Mouse (Mus musculus) hematopoietic stem cell, adult 5-6 weeks (primary cell): ENCODE results near the gene Camk2b. TPM values are rescaled to one million over a fixed set of nuclear protein-coding genes. Genes with fewer than 3 reads are reported as not detected.
A peak's percentile ranks its signal among the peaks of the same experiment; 100 is the strongest.
"Not testable (repeated sequence)": the region's sequence is repeated elsewhere in the genome, so short reads cannot be mapped to it uniquely, and the experiment has no call there.

Experiments used
- ATAC-seq, 2 experiments: fragments of 125-278 bp in 1 of 2; replicated peaks in 1 of 2; 2 replicates each; pipeline ENCODE4 v1.8.0; 2016 to 2017; ENCODE audit warnings: inconsistent platforms in 2 of 2, mild to moderate bottlenecking in 2 of 2, moderate number of reproducible peaks in 2 of 2, low read depth in 1 of 2, moderate TSS enrichment in 1 of 2; ENCODE audit not compliant: low FRiP score in 2 of 2, poor library complexity in 2 of 2, severe bottlenecking in 2 of 2, insufficient read depth in 1 of 2, low TSS enrichment in 1 of 2
- total RNA-seq: library from RNA; stranded (forward); fragments of 172-1452, 232-1000 nt; gene quantifications from 2 replicates; pipeline ENCODE4 v1.2.3, GENCODE M21; 2017

Camk2b gene
- total RNA-seq, 1 experiment from 2014 or later = 1.7 TPM

GRCm38 (mm10) chr11:6020897-6021839 is 45.0 kb downstream of the Camk2b start:
- ATAC-seq = no peak

- no peak for ATAC-seq
Observed at GRCm38 (mm10) chr11:6020360-6020759, 45.8 kb downstream of the Camk2b start.

GRCm38 (mm10) chr11:6018218-6019010 is 47.7 kb downstream of the Camk2b start:
- ATAC-seq = 0 out of 4 replicates have a peak, but pooled peaks of 1 of the 2 experiments have one; percentile 11

GRCm38 (mm10) chr11:6017484-6018140 is 48.5 kb downstream of the Camk2b start:
- no peak for ATAC-seq

DNA sequence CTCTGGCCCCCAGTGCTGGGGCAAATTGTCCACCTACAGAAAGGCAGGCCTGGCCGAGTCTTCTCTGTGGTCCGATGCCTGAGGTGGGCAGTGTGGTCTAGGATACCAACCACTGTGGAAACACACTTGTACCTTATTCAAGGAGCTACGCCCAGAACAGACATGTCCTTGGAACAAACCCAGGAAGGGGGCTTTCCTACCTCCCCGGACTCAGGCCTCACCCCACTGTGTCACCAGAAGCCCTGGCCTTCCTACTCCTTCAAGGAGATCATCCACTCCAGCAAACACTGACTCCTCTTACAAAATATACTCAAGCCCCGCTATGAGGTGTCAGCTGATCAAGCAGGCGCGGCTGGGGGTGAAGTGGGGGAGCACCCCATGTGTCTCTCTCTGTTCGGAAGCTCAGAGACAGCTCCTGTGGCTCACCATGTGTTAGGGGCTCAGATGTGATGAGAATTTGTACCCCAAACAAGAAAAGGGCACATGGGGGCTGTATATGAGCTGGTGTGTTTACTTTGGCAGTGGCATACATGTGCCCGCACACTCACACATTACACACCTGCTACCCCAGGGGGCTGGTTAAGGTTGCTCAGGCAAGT is 49.3 kb downstream of the Camk2b start:
- ATAC-seq = no peak

DNA sequence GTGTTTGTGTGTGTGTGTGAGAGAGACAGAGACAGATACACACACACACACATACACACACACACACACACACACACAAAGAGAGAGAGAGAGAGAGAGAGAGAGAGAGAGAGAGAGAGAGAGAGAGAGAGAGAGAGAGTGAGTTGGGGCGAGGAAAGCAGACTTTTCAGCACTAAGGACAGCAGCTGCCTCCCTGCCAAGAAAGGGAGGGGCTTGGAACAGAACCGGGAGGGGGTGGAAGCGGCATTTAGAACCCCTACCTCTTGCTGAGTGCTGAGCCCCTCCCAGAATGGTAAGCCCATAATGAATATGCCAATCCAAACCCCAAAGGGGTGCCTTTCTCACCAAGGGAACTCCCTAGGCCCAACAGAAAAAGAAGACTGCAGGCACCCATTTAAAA is 49.8 kb downstream of the Camk2b start:
- ATAC-seq = no peak

DNA sequence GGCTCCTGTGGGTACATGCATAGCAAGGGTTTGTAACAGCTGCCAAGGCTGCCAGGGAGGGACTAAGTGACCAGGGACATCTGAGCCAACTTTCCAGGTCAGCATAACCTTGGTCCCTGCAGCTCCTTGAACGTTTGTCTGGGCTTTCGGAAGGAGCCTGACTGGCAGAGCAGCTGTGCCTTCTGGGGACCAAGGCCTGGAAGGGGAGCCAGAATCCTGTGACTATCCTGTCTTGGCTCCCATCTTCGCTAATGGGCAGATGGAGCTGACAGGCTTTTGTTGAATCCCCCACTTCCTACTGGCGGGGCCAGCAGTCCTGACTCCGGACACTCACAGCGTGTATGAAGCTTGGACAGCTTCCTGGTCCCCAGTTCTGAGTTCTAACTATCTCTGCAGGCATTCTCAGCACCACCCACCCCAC is 51.1 kb downstream of the Camk2b start:
- ATAC-seq = no peak

GRCm38 (mm10) chr11:6013359-6013758 is 52.8 kb downstream of the Camk2b start:
- no peak for ATAC-seq

- no peak for ATAC-seq
Observed at GRCm38 (mm10) chr11:6011879-6012278, 54.3 kb downstream of the Camk2b start.

- ATAC-seq = not testable (repeated sequence)
Observed at GRCm38 (mm10) chr11:6010751-6011482, 55.2 kb downstream of the Camk2b start.

DNA sequence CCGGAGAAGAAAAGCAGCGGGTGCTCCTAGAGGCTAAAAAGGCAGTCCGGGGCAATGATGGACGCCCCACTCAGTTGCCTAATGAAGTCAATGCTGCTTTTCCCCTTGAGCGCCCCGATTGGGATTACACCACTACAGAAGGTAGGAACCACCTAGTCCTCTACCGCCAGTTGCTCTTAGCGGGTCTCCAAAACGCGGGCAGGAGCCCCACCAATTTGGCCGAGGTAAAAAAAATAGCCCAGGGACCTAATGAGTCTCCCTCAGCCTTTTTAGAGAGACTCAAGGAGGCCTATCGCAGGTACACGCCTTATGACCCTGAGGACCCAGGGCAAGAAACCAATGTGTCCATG is 58.4 kb downstream of the Camk2b start:
- ATAC-seq = not testable (repeated sequence)

DNA sequence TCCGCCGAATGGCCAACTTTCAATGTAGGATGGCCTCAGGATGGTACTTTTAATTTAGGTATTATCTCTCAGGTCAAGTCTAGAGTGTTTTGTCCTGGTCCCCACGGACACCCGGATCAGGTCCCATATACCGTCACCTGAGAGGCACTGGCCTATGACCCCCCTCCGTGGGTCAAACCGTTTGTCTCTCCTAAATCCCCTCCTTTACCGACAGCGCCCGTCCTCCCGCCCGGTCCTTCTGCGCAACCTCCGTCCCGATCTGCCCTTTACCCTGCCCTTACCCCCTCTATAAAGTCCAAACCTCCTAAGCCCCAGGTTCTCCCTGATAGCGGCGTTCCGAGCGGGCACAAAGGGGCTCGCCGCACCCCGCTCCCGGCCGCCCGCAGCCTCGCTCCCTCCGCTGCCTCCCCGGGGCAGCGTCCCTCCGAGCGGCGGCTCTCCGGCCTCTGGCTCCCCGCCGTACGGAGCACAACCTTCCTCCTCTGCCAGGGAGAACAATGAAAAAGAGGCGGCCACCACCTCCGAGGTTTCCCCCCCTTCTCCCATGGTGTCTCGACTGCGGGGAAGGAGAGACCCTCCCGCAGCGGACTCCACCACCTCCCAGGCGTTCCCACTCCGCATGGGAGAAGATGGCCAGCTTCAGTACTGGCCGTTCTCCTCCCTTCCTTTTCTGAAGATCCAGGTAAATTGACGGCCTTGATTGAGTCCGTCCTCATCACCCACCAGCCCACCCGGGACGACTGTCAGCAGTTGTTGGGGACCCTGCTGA is 59.0 kb downstream of the Camk2b start:
- ATAC-seq = peak in 1 of 2 experiments; percentile 41; a peak in 1 of 4 replicates

- not testable (repeated sequence) for ATAC-seq
Observed at GRCm38 (mm10) chr11:6006351-6007009, 59.7 kb downstream of the Camk2b start.

GRCm38 (mm10) chr11:6005374-6006043 is 60.7 kb downstream of the Camk2b start:
- ATAC-seq = 0 out of 4 replicates have a peak, but pooled peaks of 1 of the 2 experiments have one; percentile 16

DNA sequence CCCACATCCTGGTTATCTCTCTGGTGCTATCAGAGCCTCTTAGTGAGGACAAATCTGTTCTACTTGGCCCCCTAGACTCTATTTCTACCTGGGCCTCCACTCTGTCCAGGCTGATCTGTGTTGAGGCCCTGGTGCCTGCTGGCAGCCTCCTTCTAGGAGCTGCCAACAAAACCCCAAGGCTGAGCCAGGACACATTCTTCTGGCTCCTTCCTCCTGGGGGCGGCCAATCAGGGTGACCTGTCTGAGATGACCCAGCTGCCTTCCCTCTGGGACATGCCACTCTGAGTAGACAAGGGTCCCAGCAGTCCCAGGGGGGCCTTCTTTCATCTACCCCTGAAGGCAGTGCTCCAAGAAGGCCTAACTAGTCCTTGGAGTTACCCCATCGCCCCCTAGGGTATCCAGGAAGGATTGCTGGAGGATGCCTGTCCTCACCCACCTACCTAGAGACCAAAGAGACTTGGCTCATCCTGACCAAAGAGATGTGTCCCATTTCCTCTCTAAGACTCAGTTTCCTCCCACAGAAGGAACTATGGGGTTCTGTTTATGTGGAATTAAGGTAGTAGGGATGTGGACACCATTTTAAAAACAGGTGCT is 63.0 kb downstream of the Camk2b start:
- no peak for ATAC-seq
